Mouse (Mus musculus) heart, embryonic 15.5 days (tissue): Measurements from ENCODE around the gene Wwp2. TPM values are rescaled to one million over a fixed set of nuclear protein-coding genes. Genes with fewer than 3 reads are reported as not detected.

Experiments
- ATAC-seq: fragments of 200-750 bp; cut with Nextera tagmentation; replicated peaks from 2 replicates; pipeline ENCODE4 v1.8.0; 2017; ENCODE audit warnings: low read depth, moderate TSS enrichment; ENCODE audit not compliant: insufficient number of reproducible peaks, insufficient read depth, low FRiP score
- H3K27ac ChIP-seq: fragments of 300-500 bp; sonication (generic); 2 replicates; pipeline ENCODE4 v1.5.1; 2015; ENCODE audit warnings: mild to moderate bottlenecking, inconsistent platforms
- H3K27me3 ChIP-seq: fragments of 300-500 bp; sonication (generic); 2 replicates; pipeline ENCODE4 v1.6.1; 2015; ENCODE audit warnings: inconsistent platforms
- H3K36me3 ChIP-seq: fragments of 300-500 bp; sonication (generic); 2 replicates; pipeline ENCODE4 v1.6.1; 2015; ENCODE audit warnings: mild to moderate bottlenecking, inconsistent platforms
- H3K4me1 ChIP-seq: fragments of 300-500 bp; sonication (generic); replicated peaks from 2 replicates; pipeline ENCODE4 v1.6.1; 2015; ENCODE audit warnings: inconsistent platforms
- H3K4me2 ChIP-seq: fragments of 300-500 bp; sonication (generic); 2 replicates; pipeline ENCODE4 v1.6.1; 2015; ENCODE audit warnings: inconsistent platforms, mild to moderate bottlenecking, moderate library complexity
- H3K4me3 ChIP-seq: fragments of 300-500 bp; sonication (generic); 2 replicates; pipeline ENCODE4 v1.5.1; 2015; ENCODE audit warnings: mild to moderate bottlenecking, inconsistent platforms
- H3K9ac ChIP-seq: fragments of 300-500 bp; sonication (generic); 2 replicates; pipeline ENCODE4 v1.6.1; 2015; ENCODE audit warnings: mild to moderate bottlenecking, inconsistent platforms
- H3K9me3 ChIP-seq: fragments of 300-500 bp; sonication (generic); replicated peaks from 2 replicates; pipeline ENCODE4 v1.6.1; 2016; ENCODE audit warnings: inconsistent platforms
- WGBS: fragments of 180-500 bp; shearing (Covaris S2); methylation state at CpG from one replicate; pipeline ENCODE4 v1.1.7; 2015; ENCODE audit warnings: mixed read lengths; 5-methylcytosine and 5-hydroxymethylcytosine counted together
- polyA plus RNA-seq: library from polyadenylated mRNA; unstranded; fragments of >200 nt; fragmentation: Nextera tagmentation; extraction: Ambion mirVana; gene quantifications from 2 replicates; pipeline ENCODE4 v1.2.1, GENCODE M21; 2015

The Wwp2 gene
- polyA plus RNA-seq, 1 experiment from 2014 or later = 27.5 TPM

GRCm38 (mm10) chr8:107541369-107541768 lies 105.2 kb downstream of the Wwp2 start:
- Histone ChIP-seq H3K27ac (no peak overlapping the region), H3K4me1 (peaks cover 43% of the 10 kb centered on the region), H3K9me3 (no peaks in the 10 kb centered on the region), H3K9ac (no peak overlapping the region), H3K27me3 (no peaks in the 10 kb centered on the region), H3K4me2 (no peak overlapping the region), H3K36me3 (no peaks in the 10 kb centered on the region), H3K4me3 (no peak overlapping the region)
- ATAC-seq = no peak
- WGBS = 62% methylated on average over 4 of the region's 4 CpGs

GRCm38 (mm10) chr8:107542151-107542550 lies 106.0 kb downstream of the Wwp2 start:
- Histone ChIP-seq H3K36me3 (no peaks in the 10 kb centered on the region), H3K4me3 (no peak overlapping the region), H3K27ac (no peak overlapping the region), H3K9me3 (no peaks in the 10 kb centered on the region), H3K27me3 (no peaks in the 10 kb centered on the region), H3K4me1 (peaks cover 47% of the 10 kb centered on the region), H3K9ac (no peak overlapping the region), H3K4me2 (no peak overlapping the region)
- ATAC-seq = no peak
- 78% methylated on average over 3 of the region's 3 CpGs for WGBS

- no peak overlapping the region for H3K4me3 ChIP-seq
- H3K4me2 ChIP-seq = no peak overlapping the region
- H3K4me1 ChIP-seq = peaks cover 41% of the 10 kb centered on the region
- no peaks in the 10 kb centered on the region for H3K36me3 ChIP-seq
- H3K9ac ChIP-seq = no peak overlapping the region
- H3K9me3 ChIP-seq = no peaks in the 10 kb centered on the region
- peak overlapping the region; percentile 80; the same call in 1 of the 2 replicates for H3K27ac ChIP-seq
- WGBS = 85% methylated on average over 11 of the region's 11 CpGs
- no peaks in the 10 kb centered on the region for H3K27me3 ChIP-seq
- no peak for ATAC-seq
Observed at GRCm38 (mm10) chr8:107543714-107544113, 107.5 kb downstream of the Wwp2 start.

- Histone ChIP-seq H3K9ac (no peak overlapping the region), H3K27me3 (no peaks in the 10 kb centered on the region), H3K4me2 (no peak overlapping the region), H3K4me1 (peaks cover 41% of the 10 kb centered on the region), H3K36me3 (peaks cover under 1% of the 10 kb centered on the region; the same call in 1 of the 2 replicates), H3K9me3 (no peaks in the 10 kb centered on the region), H3K27ac (peak overlapping the region; percentile 80), H3K4me3 (no peak overlapping the region)
- ATAC-seq = no peak
- WGBS = 76% methylated on average over 8 of the region's 8 CpGs
Observed at GRCm38 (mm10) chr8:107544211-107544610, 108.0 kb downstream of the Wwp2 start.

- H3K4me3 ChIP-seq = peak overlapping the region; percentile 7; the same call in 1 of the 2 replicates
- peaks cover 41% of the 10 kb centered on the region for H3K4me1 ChIP-seq
- peaks cover 3% of the 10 kb centered on the region; the same call in 1 of the 2 replicates for H3K36me3 ChIP-seq
- ATAC-seq = peak; percentile 63
- H3K4me2 ChIP-seq = peak overlapping the region; percentile 22; the same call in 1 of the 2 replicates
- no peak overlapping the region; the same call in 1 of the 2 replicates for H3K9ac ChIP-seq
- no peaks in the 10 kb centered on the region for H3K27me3 ChIP-seq
- WGBS = 48% methylated on average over 9 of the region's 10 CpGs
- H3K27ac ChIP-seq = peak overlapping the region; percentile 80
- no peaks in the 10 kb centered on the region for H3K9me3 ChIP-seq
Observed at GRCm38 (mm10) chr8:107544651-107545174, 108.5 kb downstream of the Wwp2 start.

GRCm38 (mm10) chr8:107545621-107546152 lies 109.5 kb downstream of the Wwp2 start:
- Histone ChIP-seq H3K27me3 (no peaks in the 10 kb centered on the region), H3K9ac (no peak overlapping the region), H3K9me3 (no peaks in the 10 kb centered on the region), H3K36me3 (peaks cover 3% of the 10 kb centered on the region; the same call in 1 of the 2 replicates), H3K27ac (peak overlapping the region; percentile 80), H3K4me3 (peak overlapping the region; percentile 7; the same call in 1 of the 2 replicates), H3K4me1 (peaks cover 37% of the 10 kb centered on the region), H3K4me2 (peak overlapping the region; percentile 17)
- no peak for ATAC-seq
- 73% methylated on average over 11 of the region's 11 CpGs for WGBS

GRCm38 (mm10) chr8:107546154-107546553 lies 110.0 kb downstream of the Wwp2 start:
- H3K9ac ChIP-seq = no peak overlapping the region
- WGBS = 56% methylated on average over 4 of the region's 4 CpGs
- no peak for ATAC-seq
- H3K27ac ChIP-seq = peak overlapping the region; percentile 80
- H3K4me1 ChIP-seq = peaks cover 33% of the 10 kb centered on the region
- H3K9me3 ChIP-seq = no peaks in the 10 kb centered on the region
- H3K27me3 ChIP-seq = no peaks in the 10 kb centered on the region
- peak overlapping the region; percentile 7; the same call in 1 of the 2 replicates for H3K4me3 ChIP-seq
- peak overlapping the region; percentile 17 for H3K4me2 ChIP-seq
- H3K36me3 ChIP-seq = peaks cover 3% of the 10 kb centered on the region; the same call in 1 of the 2 replicates

GRCm38 (mm10) chr8:107546817-107547216 lies 110.7 kb downstream of the Wwp2 start:
- Histone ChIP-seq H3K27me3 (no peaks in the 10 kb centered on the region), H3K9me3 (no peaks in the 10 kb centered on the region), H3K4me1 (peaks cover 26% of the 10 kb centered on the region), H3K9ac (no peak overlapping the region), H3K4me2 (peak overlapping the region; percentile 17; the same call in 1 of the 2 replicates), H3K4me3 (peak overlapping the region; percentile 7; the same call in 1 of the 2 replicates), H3K27ac (peak overlapping the region; percentile 80), H3K36me3 (peaks cover 3% of the 10 kb centered on the region; the same call in 1 of the 2 replicates)
- 75% methylated on average over 8 of the region's 8 CpGs for WGBS
- no peak for ATAC-seq

- no peak overlapping the region for H3K4me2 ChIP-seq
- no peak overlapping the region for H3K27ac ChIP-seq
- H3K4me3 ChIP-seq = no peak overlapping the region
- no peaks in the 10 kb centered on the region for H3K27me3 ChIP-seq
- H3K9me3 ChIP-seq = no peaks in the 10 kb centered on the region
- H3K36me3 ChIP-seq = peaks cover 9% of the 10 kb centered on the region; the same call in 1 of the 2 replicates
- no peak overlapping the region for H3K9ac ChIP-seq
- peaks cover 6% of the 10 kb centered on the region; the same call in 1 of the 2 replicates for H3K4me1 ChIP-seq
- ATAC-seq = no peak
- WGBS = 65% methylated on average over 6 of the region's 6 CpGs
Observed at GRCm38 (mm10) chr8:107552234-107552633, 116.1 kb downstream of the Wwp2 start.

GRCm38 (mm10) chr8:107555231-107555630 lies 119.1 kb downstream of the Wwp2 start:
- no peak overlapping the region for H3K4me2 ChIP-seq
- 76% methylated on average over 10 of the region's 10 CpGs for WGBS
- no peaks in the 10 kb centered on the region for H3K9me3 ChIP-seq
- H3K36me3 ChIP-seq = peaks cover 6% of the 10 kb centered on the region; the same call in 1 of the 2 replicates
- no peak overlapping the region for H3K9ac ChIP-seq
- H3K4me3 ChIP-seq = no peak overlapping the region
- no peaks in the 10 kb centered on the region for H3K27me3 ChIP-seq
- H3K27ac ChIP-seq = no peak overlapping the region
- 0 out of 2 replicates have a peak, but pooled peaks cover 6% of the 10 kb centered on the region for H3K4me1 ChIP-seq
- ATAC-seq = no peak

GRCm38 (mm10) chr8:107556511-107556936 lies 120.4 kb downstream of the Wwp2 start:
- Histone ChIP-seq H3K4me1 (0 out of 2 replicates have a peak, but pooled peaks cover 6% of the 10 kb centered on the region), H3K9ac (no peak overlapping the region)
- ATAC-seq = no peak

More at GRCm38 (mm10) chr8:107556511-107556936, 120.4 kb downstream of the Wwp2 start:
- Histone ChIP-seq H3K27me3 (no peaks in the 10 kb centered on the region), H3K9me3 (no peaks in the 10 kb centered on the region), H3K27ac (no peak overlapping the region), H3K36me3 (peaks cover 6% of the 10 kb centered on the region; the same call in 1 of the 2 replicates), H3K4me3 (no peak overlapping the region), H3K4me2 (peak overlapping the region; percentile 2; the same call in 1 of the 2 replicates)
- 29% methylated on average over 12 of the region's 12 CpGs for WGBS
